Mouse (Mus musculus) neutrophil, adult 5-6 weeks (primary cell): Measurements from ENCODE around the gene Cnksr2. TPM values are rescaled to one million over a fixed set of nuclear protein-coding genes. Genes with fewer than 3 reads are reported as not detected.

Experiments
- ATAC-seq: fragments of 151-379, 151-347 bp; 2 replicates; pipeline ENCODE4 v1.8.0; 2017; ENCODE audit warnings: mild to moderate bottlenecking, moderate TSS enrichment; ENCODE audit not compliant: insufficient number of reproducible peaks, poor library complexity, low FRiP score, severe bottlenecking; ENCODE audit errors: extremely low read depth
- total RNA-seq: library from RNA; stranded (forward); fragments of 200-1000 nt; gene quantifications from 2 replicates; pipeline ENCODE4 v1.2.3, GENCODE M21; 2017

Gene Cnksr2
- not detected in 2 replicates for total RNA-seq

DNA sequence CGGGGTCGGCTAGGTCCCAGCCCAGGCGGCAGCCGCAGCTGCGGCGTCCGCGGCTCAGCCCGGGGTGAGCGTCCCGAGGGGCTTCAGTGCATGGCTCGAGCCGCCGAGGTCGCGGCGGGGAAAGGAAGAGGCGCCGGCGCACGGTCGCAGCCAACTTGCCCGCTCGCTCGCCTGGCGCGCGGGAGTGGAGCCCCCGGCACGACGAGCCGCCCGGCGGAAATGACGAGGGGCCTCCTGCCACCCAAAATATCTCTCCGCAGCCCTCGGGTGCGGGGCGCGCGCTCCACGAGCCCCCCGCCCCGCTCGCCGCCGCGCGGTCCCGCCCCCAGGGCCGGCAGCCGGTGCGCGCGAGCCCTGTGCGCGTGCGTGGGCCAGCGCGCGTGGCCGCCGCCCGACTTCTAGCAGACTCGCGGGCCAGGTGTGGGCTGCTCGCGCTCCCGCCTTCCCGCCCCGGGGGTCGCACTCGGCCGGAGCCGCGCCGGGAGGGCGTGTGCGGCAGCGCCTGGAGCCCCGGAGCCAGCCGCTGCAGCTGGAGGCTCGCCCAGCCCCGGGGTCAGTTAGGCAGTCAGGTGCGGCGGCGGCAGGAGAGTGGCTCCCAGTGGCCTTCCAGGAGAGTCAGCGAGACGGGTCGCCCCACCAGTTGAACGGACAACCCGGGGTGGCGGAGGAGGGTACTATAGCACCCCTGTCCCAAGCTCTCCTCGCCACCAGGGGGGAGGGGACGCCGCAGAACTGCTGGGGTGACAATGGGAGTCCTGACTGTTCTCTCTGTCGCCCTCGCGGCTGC is at the start of gene Cnksr2:
Cnksr2 (minus strand) TSS at position 238 of the 787 bp plus-strand sequence.
- ATAC-seq, result no peak

DNA sequence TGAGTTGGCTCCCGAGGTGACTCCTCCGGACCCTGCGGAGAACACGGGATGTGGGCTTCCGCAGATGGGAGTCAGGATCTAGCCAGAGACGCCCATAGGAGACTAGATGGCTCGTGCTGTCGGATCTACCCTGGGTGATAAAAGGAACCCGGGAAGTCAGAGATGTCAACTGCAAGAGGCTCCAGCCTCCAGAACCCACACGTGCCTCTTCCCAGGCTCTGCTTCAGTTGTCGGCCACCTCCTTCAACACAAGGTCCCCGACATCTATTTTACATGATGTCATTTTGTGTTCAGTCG is 698 bp upstream of the Cnksr2 start:
- ATAC-seq, result no peak

DNA sequence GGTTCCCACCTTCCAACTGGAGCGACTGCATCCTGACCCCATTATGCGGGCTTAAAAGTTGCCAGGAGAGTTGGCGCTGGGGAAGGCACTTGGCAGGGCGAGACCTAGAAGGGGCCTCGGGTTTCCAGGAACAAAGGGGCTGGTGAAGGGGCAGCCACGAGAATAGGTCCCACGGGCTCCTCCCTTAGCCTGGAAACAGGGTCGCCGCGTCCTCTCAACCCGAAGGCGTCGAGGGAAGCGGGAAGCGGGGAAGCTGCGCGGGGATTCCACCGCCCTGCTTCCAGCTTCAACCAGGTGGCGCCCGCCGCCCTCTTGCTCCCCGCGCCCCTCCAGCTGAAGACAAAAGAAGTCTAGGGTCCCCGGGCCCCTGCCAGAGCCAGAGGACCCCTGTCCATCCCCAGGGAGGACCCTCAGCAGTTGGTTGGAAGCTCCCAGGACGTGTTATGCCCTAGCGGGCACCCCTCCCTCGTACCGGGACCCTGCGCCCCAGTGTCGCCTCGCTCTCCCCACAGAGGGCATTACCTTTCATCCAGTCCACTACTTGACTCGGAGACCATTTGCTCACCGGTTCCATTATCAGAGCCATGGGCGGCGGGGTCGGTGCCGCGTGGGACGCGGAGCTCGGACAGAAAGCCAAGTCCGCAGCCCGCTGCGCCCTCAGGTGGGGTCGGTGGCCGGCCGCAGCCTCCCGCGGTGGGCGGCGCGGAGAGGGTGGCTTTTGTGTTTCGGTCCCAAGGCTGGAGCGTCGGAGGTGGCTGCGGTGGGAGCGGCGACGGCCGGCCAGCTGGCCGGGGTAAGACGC is 638 bp downstream of the Cnksr2 start:
- ATAC-seq, result no peak

DNA sequence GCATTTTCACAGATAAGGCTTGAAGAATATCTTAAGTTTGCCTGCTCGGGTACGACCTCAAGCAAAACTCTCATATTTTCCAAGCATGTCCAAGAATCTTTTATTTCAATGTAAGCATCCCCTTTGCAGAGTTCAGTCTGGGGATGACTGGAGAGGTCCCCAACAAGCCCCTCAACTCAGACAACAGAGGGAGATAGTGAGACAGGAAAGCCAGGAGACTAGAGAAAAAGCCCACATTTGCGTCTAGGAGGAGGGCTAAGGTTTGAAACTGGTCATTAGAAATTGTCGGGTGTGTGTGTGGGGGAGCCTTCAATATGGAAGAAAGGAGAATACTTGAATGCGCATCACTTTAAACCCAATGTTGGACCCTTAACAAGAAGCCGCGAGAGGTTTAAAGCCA is 1.4 kb downstream of the Cnksr2 start:
- no peak for ATAC-seq

DNA sequence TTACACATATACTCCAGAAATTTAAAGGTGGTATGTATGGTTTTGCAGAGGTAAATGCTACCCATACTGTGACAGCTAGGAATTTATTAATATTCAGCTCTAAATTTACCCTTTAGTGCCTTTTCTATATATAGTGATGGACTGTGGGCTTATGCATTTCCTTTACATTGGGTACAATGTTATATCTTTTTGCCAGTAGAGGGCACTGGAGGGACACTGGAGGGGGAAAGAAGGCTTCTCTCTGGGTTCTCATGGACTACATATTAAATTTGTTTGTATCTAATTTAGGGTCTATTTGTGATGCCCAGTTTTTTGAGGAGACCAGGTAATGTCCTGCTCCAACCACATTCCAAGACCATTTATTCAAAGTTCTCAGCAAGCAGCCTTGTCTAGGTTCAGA is 91.4 kb downstream of the Cnksr2 start:
- no peak for ATAC-seq

DNA sequence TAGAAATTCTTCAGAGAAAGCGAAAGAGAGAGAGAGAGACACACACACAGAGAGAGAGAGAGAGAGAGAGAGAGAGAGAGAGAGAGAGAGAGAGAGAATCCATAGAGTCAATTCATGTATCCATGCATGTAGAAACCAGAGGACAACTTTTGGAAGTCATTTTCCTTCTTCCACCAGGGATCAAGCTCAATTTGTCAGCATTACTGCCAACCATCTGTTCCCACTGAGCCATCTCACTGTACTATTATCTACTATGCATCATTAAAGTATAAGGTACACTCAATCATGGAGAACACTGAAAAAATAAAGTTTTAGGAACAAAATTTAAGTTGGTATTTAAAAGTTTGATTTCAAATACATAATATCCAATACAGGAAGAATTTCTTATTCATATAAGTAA is 93.8 kb downstream of the Cnksr2 start:
- ATAC-seq, result no peak

DNA sequence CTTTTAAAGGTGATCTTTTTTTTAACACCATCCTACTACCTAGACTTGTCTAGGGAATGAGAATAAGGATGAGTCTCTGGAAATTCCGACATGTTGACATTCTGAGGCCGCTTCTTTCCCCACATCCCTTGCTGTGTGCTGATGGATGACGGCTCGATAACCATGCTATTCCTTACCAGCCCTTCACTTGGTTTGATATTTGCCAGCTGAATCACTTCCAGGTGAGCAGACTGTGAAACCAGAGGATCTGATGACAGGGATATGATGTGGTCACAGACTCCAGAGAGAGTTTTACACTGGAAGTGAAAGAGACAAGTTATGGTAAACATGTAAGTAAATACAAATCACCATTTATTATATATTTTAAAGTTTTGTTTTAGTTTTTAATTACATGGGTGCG is 98.0 kb downstream of the Cnksr2 start:
- ATAC-seq, result no peak

DNA sequence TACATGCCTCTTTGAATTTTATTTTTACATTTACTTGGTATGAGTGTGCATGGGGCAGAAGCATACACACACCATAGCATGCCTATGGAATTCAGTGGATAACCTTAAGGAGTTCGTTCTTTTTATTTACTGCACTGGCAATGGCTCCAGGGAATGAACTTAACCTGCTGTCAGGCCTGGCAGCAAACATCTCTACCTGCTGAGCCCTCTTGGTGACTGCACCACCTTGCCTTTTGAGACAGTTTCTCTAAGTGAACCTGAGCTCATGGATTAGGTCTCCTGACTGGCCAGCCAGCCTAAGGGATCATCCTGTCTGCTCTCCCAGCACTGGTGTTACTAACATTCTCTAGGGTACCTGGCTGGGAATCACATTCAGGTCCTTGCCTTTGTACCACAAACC is 106.5 kb downstream of the Cnksr2 start:
- ATAC-seq, result no peak

DNA sequence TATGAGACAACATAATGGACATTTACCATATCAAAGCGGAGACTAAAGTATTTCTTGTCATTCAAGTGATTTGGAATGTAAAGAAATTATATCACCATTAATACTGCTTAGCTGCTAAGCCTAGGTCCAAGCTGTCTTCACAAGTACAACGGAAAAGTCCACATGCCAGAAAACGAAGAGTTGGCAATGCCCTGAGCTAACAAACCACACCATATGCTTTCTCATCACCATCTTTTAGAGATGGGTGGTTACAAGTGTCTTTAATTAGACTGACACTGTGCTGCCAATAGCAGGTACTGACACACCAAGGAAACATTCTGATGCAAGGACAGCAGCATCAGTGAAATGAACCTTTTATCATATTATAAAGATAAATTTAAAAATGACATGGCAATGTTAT is 123.0 kb downstream of the Cnksr2 start:
- ATAC-seq, result no peak

DNA sequence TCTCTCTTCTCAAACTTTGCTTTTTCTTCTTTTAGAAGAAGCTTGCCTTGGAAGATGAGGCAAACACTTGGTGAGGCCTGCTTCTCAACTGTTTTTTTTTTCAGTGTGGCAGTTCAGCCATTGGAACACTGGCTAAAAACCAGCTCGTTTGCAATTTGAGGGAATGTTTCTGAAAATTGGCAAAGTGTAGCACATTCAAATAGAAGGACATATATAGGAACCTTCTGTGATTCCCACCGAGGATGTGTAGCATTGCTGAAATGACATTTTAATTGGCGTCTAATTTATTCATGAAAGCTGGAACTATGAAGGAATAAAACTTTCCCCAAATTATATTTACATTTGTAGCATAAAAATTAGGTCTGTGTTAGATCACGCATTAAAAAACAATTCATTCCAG is 213.1 kb downstream of the Cnksr2 start:
- ATAC-seq, result no peak

DNA sequence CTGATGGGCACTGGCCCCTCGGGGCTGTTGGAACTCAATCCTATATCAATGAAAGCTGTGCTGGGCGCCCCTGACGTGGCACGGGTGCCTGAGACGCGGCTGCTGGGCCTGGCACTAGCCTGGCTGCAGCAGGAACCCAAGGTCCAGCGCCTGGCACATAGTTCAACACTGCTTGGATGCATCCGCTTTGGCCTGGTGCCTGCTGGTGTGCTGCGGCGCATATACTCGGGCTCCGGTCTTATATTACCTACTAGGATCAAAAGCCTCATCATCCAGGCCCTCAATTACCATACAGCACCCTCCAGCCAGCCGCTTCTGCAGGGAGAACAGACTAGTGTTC is 224.2 kb downstream of the Cnksr2 start:
- ATAC-seq, result no peak

DNA sequence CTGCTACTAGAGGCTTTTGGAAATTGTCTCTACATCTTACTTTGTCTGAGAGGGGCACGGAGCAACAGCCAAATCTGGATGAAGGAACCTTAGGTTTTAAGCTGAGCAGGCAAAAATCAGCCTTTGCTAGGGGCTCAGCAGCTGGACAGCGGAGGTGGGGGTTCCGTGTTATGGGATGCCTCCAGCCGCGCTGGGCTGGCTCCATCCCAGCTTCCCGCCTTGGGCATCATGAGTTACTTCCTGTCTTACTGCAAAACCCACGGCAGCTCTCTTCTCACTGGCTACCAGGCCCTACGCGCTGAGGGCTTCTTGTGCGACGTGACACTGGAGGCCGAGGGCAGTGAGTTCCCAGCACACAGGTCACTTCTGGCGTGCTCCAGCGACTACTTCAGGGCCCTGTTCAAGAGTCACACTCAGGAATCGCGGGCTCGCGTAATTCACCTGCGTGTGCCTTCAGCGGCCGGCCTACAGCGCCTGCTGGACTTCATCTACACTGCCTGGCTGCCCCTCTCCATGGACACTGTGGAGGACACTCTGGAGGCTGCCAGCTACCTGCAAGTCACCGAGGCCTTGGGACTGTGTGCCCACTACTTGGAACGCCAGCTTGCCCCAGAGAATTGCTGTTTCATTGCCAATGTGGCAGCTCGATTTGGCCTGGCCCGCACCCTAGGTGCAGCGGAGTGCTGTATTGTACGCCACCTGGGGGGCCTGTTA is 224.7 kb downstream of the Cnksr2 start, which contains the start of gene Klhl34:
Klhl34 (plus strand) TSS at position 229 of the 714 bp plus-strand sequence.
- ATAC-seq, result no peak

DNA sequence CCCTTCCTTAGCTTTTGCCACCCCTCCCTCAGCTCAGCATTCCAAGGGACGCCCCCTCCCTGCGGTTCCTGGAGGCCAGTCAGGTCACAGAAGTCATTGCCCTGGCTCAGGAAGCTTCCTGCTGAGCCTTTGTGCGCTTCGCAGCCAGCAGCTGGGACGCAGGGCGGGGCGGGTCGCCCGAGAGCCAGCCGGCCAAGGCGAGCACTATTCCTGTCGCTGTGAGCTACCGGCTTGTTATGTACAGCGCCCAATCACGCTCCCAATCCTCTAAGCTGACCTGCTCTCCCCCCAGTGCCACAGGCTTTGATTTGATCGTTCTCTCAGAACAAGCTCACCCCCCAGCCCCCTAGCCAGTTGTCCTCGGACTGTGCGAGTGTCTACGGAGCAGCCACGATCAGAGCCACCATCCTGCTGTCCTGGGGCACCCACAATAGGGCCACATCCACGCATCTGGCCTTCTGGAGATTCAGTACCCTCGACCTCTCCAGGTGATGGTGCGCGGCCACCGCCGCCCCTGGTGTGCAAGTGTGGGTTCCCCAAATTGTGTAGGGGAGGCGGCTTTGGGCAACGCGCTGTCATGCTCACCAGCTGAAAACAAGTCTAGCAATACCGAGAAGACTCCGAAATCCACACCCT is 225.4 kb downstream of the Cnksr2 start:
- ATAC-seq, result no peak

DNA sequence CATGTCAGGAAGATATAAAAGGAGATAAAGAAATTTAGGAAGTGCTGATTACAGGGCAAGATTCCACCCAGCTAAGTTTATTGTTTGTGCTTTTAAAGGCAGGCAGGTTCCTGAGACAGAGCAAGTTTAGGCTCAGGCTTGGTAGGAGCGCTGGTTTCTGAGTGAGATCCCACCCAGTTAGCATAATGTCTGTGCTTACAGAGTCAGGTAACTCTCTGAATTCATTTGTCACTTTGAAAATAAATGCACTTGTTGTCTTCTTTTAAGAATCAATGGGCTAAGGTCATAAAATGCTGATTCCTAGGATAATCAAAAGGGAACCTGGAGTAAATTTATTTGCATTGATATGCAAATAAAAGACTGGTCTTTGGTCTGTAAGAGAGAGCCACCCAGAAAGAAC is 233.4 kb downstream of the Cnksr2 start:
- no peak for ATAC-seq

DNA sequence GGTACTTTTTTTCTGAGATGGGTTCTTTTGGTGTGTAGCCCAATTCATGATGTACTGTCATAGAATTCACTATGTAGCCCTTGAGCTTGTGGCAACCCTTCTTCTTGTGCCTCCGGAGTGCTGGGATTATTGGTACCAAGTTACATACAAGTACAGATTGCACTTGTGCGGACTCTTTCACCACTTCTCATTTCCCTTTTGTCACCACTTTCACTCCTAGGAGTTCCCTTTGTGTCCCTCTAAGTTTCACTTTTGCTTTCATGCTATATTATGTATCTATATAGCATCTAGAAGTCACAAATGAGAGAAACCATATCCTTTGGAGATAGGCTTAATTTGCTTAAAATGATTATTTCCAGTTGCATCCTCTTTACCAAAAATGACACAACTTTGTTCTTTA is 241.4 kb downstream of the Cnksr2 start:
- ATAC-seq, result no peak

Other genes with a start within 250 kb of the Cnksr2 start
- gene Klhl34, start 224.9 kb downstream of the Cnksr2 start, total RNA-seq, result not detected in 2 replicates